Mouse (Mus musculus) embryonic fibroblast, embryonic 13.5 days (primary cell): Measurements from ENCODE around the gene Scgb1c1.

ENCODE experiments used
- CTCF ChIP-seq: IDR thresholded peaks from 2 replicates; pipeline ENCODE4 v1.5.1; 2011; ENCODE audit warnings: mild to moderate bottlenecking, control low read depth, low read length, moderate library complexity, borderline replicate concordance; ENCODE audit not compliant: insufficient read depth
- POLR2A ChIP-seq: IDR thresholded peaks from 2 replicates; pipeline ENCODE4 v1.6.1; 2011; ENCODE audit warnings: low read depth, mild to moderate bottlenecking, control low read depth, low read length, moderate library complexity

- TF ChIP-seq CTCF: no peak
- TF ChIP-seq POLR2A: no peak
Observed at GRCm38 (mm10) chr7:140874224-140874623, 28.9 kb downstream of the Scgb1c1 start.
